Mouse (Mus musculus): ENCODE data around the gene Hoxa3. TPM values are rescaled to one million over a fixed set of nuclear protein-coding genes. Genes with fewer than 3 reads are reported as not detected.

The Hoxa3 gene
- polyA plus RNA-seq, 1 experiment from 2014 or later = 3.4 TPM

- Histone ChIP-seq H3K27me3 (replicated peaks; ENCODE audit: control insufficient read depth, insufficient read depth, low read length) (peaks cover 53% of the 10 kb centered on the region), H3K4me1 (replicated peaks; ENCODE audit: control insufficient read depth, insufficient read depth, low read length) (no peaks in the 10 kb centered on the region), H3K9me3 (ENCODE audit: control insufficient read depth) (no peaks in the 10 kb centered on the region), H3K4me3 (ENCODE audit: low read depth, low read length) (peak within 1 kb of the TSS; percentile 71), H3K27ac (ENCODE audit: low read depth, low read length) (peak within 1 kb of the TSS; percentile 57), H3K9ac (ENCODE audit: low read depth, low read length) (peak within 1 kb of the TSS; percentile 77), H3K36me3 (ENCODE audit: control insufficient read depth, insufficient read depth) (no peaks in the 10 kb centered on the region), H3K4me2 (replicated peaks; ENCODE audit: low read depth) (peak within 1 kb of the TSS; percentile 96)
- peak; percentile 93 for TF ChIP-seq CTCF (IDR thresholded peaks at IDR 0.05; ENCODE audit: low read depth)
- 1% methylated on average over 64 of the region's 65 CpGs for WGBS
- ATAC-seq = peak; percentile 52
These were observed 8.9 kb downstream of the Hoxa3 start, which contains the start of gene Hoxa5 for GRCm38 (mm10) chr6:52204050-52204752. TSS of gene Hoxa5 (minus strand) at chr6:52204587.

GRCm38 (mm10) chr6:52203371-52204049, 9.6 kb downstream of the Hoxa3 start:
- no peak for TF ChIP-seq CTCF (IDR thresholded peaks at IDR 0.05; ENCODE audit: low read depth)
- 3% methylated on average over 43 of the region's 46 CpGs for WGBS

GRCm38 (mm10) chr6:52203121-52203370, 10.1 kb downstream of the Hoxa3 start:
- H3K27me3 ChIP-seq (replicated peaks; ENCODE audit: control insufficient read depth, insufficient read depth, low read length) = peaks cover 41% of the 10 kb centered on the region
- ATAC-seq = no peak
- H3K36me3 ChIP-seq (ENCODE audit: control insufficient read depth, insufficient read depth) = no peaks in the 10 kb centered on the region
- H3K9ac ChIP-seq (ENCODE audit: low read depth, low read length) = peak overlapping the region; percentile 77
- peak overlapping the region; percentile 71 for H3K4me3 ChIP-seq (ENCODE audit: low read depth, low read length)
- no peak for TF ChIP-seq CTCF (IDR thresholded peaks at IDR 0.05; ENCODE audit: low read depth)
- WGBS = 13% methylated on average over 10 of the region's 10 CpGs
- no peaks in the 10 kb centered on the region for H3K9me3 ChIP-seq (ENCODE audit: control insufficient read depth)
- peak overlapping the region; percentile 57 for H3K27ac ChIP-seq (ENCODE audit: low read depth, low read length)
- no peaks in the 10 kb centered on the region for H3K4me1 ChIP-seq (replicated peaks; ENCODE audit: control insufficient read depth, insufficient read depth, low read length)
- peak overlapping the region; percentile 96 for H3K4me2 ChIP-seq (replicated peaks; ENCODE audit: low read depth)

More at GRCm38 (mm10) chr6:52203371-52204049, 9.6 kb downstream of the Hoxa3 start:
- ATAC-seq = no peak
- H3K36me3 ChIP-seq (ENCODE audit: control insufficient read depth, insufficient read depth) = no peaks in the 10 kb centered on the region
- H3K4me1 ChIP-seq (replicated peaks; ENCODE audit: control insufficient read depth, insufficient read depth, low read length) = no peaks in the 10 kb centered on the region
- peak overlapping the region; percentile 71 for H3K4me3 ChIP-seq (ENCODE audit: low read depth, low read length)
- peak overlapping the region; percentile 57 for H3K27ac ChIP-seq (ENCODE audit: low read depth, low read length)
- H3K9ac ChIP-seq (ENCODE audit: low read depth, low read length) = peak overlapping the region; percentile 77
- no peaks in the 10 kb centered on the region for H3K9me3 ChIP-seq (ENCODE audit: control insufficient read depth)
- peaks cover 46% of the 10 kb centered on the region for H3K27me3 ChIP-seq (replicated peaks; ENCODE audit: control insufficient read depth, insufficient read depth, low read length)
- H3K4me2 ChIP-seq (replicated peaks; ENCODE audit: low read depth) = peak overlapping the region; percentile 96

GRCm38 (mm10) chr6:52202362-52203120, 10.6 kb downstream of the Hoxa3 start:
- Histone ChIP-seq H3K27ac (ENCODE audit: low read depth, low read length) (peak overlapping the region; percentile 57; the same call in 1 of the 2 replicates), H3K36me3 (ENCODE audit: control insufficient read depth, insufficient read depth) (no peaks in the 10 kb centered on the region), H3K4me1 (replicated peaks; ENCODE audit: control insufficient read depth, insufficient read depth, low read length) (no peaks in the 10 kb centered on the region), H3K4me2 (replicated peaks; ENCODE audit: low read depth) (peak overlapping the region; percentile 96), H3K9ac (ENCODE audit: low read depth, low read length) (peak overlapping the region; percentile 77), H3K27me3 (replicated peaks; ENCODE audit: control insufficient read depth, insufficient read depth, low read length) (peaks cover 41% of the 10 kb centered on the region), H3K9me3 (ENCODE audit: control insufficient read depth) (no peaks in the 10 kb centered on the region), H3K4me3 (ENCODE audit: low read depth, low read length) (peak overlapping the region; percentile 71)
- WGBS = 44% methylated on average over 22 of the region's 22 CpGs
- TF ChIP-seq CTCF (IDR thresholded peaks at IDR 0.05; ENCODE audit: low read depth) = no peak
- no peak for ATAC-seq

GRCm38 (mm10) chr6:52201269-52201668, 11.9 kb downstream of the Hoxa3 start:
- WGBS = 43% methylated on average over 1 of the region's 1 CpGs
- Histone ChIP-seq H3K4me1 (replicated peaks; ENCODE audit: control insufficient read depth, insufficient read depth, low read length) (no peaks in the 10 kb centered on the region), H3K4me3 (ENCODE audit: low read depth, low read length) (peak overlapping the region; percentile 16; the same call in 1 of the 2 replicates), H3K9ac (ENCODE audit: low read depth, low read length) (no peak overlapping the region), H3K9me3 (ENCODE audit: control insufficient read depth) (no peaks in the 10 kb centered on the region), H3K4me2 (replicated peaks; ENCODE audit: low read depth) (peak overlapping the region; percentile 60), H3K36me3 (ENCODE audit: control insufficient read depth, insufficient read depth) (no peaks in the 10 kb centered on the region), H3K27ac (ENCODE audit: low read depth, low read length) (peak overlapping the region; percentile 3; the same call in 1 of the 2 replicates), H3K27me3 (replicated peaks; ENCODE audit: control insufficient read depth, insufficient read depth, low read length) (peaks cover 29% of the 10 kb centered on the region; the same call in 1 of the 2 replicates)
- ATAC-seq = no peak
- TF ChIP-seq CTCF (IDR thresholded peaks at IDR 0.05; ENCODE audit: low read depth) = no peak

- peaks cover 24% of the 10 kb centered on the region; the same call in 1 of the 2 replicates for H3K27me3 ChIP-seq (replicated peaks; ENCODE audit: control insufficient read depth, insufficient read depth, low read length)
- H3K9me3 ChIP-seq (ENCODE audit: control insufficient read depth) = no peaks in the 10 kb centered on the region
- no peak for TF ChIP-seq CTCF (IDR thresholded peaks at IDR 0.05; ENCODE audit: low read depth)
- H3K4me1 ChIP-seq (replicated peaks; ENCODE audit: control insufficient read depth, insufficient read depth, low read length) = no peaks in the 10 kb centered on the region
- H3K4me3 ChIP-seq (ENCODE audit: low read depth, low read length) = peak overlapping the region; percentile 29
- no peaks in the 10 kb centered on the region for H3K36me3 ChIP-seq (ENCODE audit: control insufficient read depth, insufficient read depth)
- H3K4me2 ChIP-seq (replicated peaks; ENCODE audit: low read depth) = peak overlapping the region; percentile 60
- H3K9ac ChIP-seq (ENCODE audit: low read depth, low read length) = peak overlapping the region; percentile 35; the same call in 1 of the 2 replicates
- peak; percentile 45 for ATAC-seq
- 17% methylated on average over 10 of the region's 10 CpGs for WGBS
- H3K27ac ChIP-seq (ENCODE audit: low read depth, low read length) = peak overlapping the region; percentile 61
These were observed 12.3 kb downstream of the Hoxa3 start for GRCm38 (mm10) chr6:52200751-52201250.
